10 mouse cellular contexts compared by ENCODE assay signal in genomic region chr13:99444431-99444871, GRCm38 (mm10).
DNase-seq lines count a peak whose midpoint lies in the region; ATAC-seq lines count a peak whose summit lies in the region.
"Had no signal": no experiment of that assay in that cellular context is flagged by ENCODE, and none has a peak within 500 bp of the region (broad histone marks: within the 10 kb centered on the region; RNA-seq: fewer than 3 reads in every experiment).

No protein-coding gene starts in this region.

- peak overlapping the region; percentile 54 for H3K4me2 ChIP-seq in forebrain, embryonic 14.5 days (ENCODE audit: low read length)
- peak overlapping the region; percentile 55 for H3K4me2 ChIP-seq in midbrain, embryonic 13.5 days (replicated peaks)
- H3K4me2 ChIP-seq: heart, embryonic 11.5 days; lung, embryonic 14.5 days had no signal

- peak; percentile 53 to 61 for DNase-seq in cerebellum, postnatal 10 days
- no peak for DNase-seq in cerebellum, adult 9-11 months
- DNase-seq in Muller cell, postnatal 12 days (ENCODE audit: inconsistent ontology term) = peak; percentile 95
- DNase-seq in forebrain, embryonic 14.5 days (ENCODE audit: low spot score) = peak; percentile 97
- no peak for DNase-seq in lung, postnatal 25 days (ENCODE audit: low spot score)
- no peak for DNase-seq in testis, postnatal 14 days (ENCODE audit: low spot score)

- H3K4me1 ChIP-seq in forebrain, embryonic 14.5 days (ENCODE audit: control insufficient read depth, insufficient read depth, low read length) = peaks cover 82% of the 10 kb centered on the region
- peaks cover 91% of the 10 kb centered on the region for H3K4me1 ChIP-seq in midbrain, embryonic 13.5 days (replicated peaks)

- peak overlapping the region; percentile 34 for H3K4me3 ChIP-seq in forebrain, embryonic 14.5 days (ENCODE audit: low read depth, low read length)
- peak overlapping the region; percentile 37 for H3K4me3 ChIP-seq in midbrain, embryonic 13.5 days (replicated peaks)

- H3K27me3 ChIP-seq in forebrain, embryonic 14.5 days (replicated peaks; ENCODE audit: control insufficient read depth, insufficient read depth, low read length) = no peaks in the 10 kb centered on the region
- H3K27me3 ChIP-seq in midbrain, embryonic 13.5 days = no peaks in the 10 kb centered on the region

- 2% methylated on average over 10 of the region's 10 CpGs for WGBS in forebrain, embryonic 14.5 days
- 3% methylated on average over 10 of the region's 10 CpGs for WGBS in midbrain, embryonic 13.5 days

- H3K9me3 ChIP-seq in forebrain, embryonic 14.5 days (replicated peaks; ENCODE audit: control insufficient read depth, low read length) = no peaks in the 10 kb centered on the region
- H3K9me3 ChIP-seq in midbrain, embryonic 13.5 days = no peaks in the 10 kb centered on the region

- peak; percentile 82 for ATAC-seq in forebrain, embryonic 14.5 days
- ATAC-seq in midbrain, embryonic 13.5 days = peak; percentile 87
- ATAC-seq in granulocyte monocyte progenitor cell, adult 5-6 weeks (replicated peaks; ENCODE audit: poor library complexity, severe bottlenecking) = no peak

- peaks cover 41% of the 10 kb centered on the region for H3K36me3 ChIP-seq in forebrain, embryonic 14.5 days (ENCODE audit: control insufficient read depth, insufficient read depth, low read length)
- peaks cover 34% of the 10 kb centered on the region for H3K36me3 ChIP-seq in midbrain, embryonic 13.5 days

- peak overlapping the region; percentile 68 for H3K9ac ChIP-seq in forebrain, embryonic 14.5 days (ENCODE audit: low read length)
- peak overlapping the region; percentile 58 for H3K9ac ChIP-seq in midbrain, embryonic 13.5 days (replicated peaks)
- H3K9ac ChIP-seq: lung, embryonic 14.5 days had no signal

- H3K27ac ChIP-seq in forebrain, embryonic 14.5 days (ENCODE audit: low read depth, low read length) = peak overlapping the region; percentile 92
- H3K27ac ChIP-seq in midbrain, embryonic 13.5 days = peak overlapping the region; percentile 88

Comparison
In these comparisons a context has a peak if more than half of its experiments do, and no peak if none do; other contexts are left out.
1. DNase-seq: peak in cerebellum, postnatal 10 days (2 of 2), Muller cell, postnatal 12 days (single experiment) and forebrain, embryonic 14.5 days (single experiment); none in cerebellum, adult 9-11 months (single experiment), lung, postnatal 25 days (single experiment) and testis, postnatal 14 days (single experiment).